Mouse (Mus musculus) neural tube, embryonic 12.5 days (tissue): ENCODE data around the gene Rab3d. TPM values are rescaled to one million over a fixed set of nuclear protein-coding genes. Genes with fewer than 3 reads are reported as not detected.

Experiments used
- ATAC-seq: fragments of 200-750 bp; cut with Nextera tagmentation; 2 replicates; pipeline ENCODE4 v1.8.0; 2017; ENCODE audit warnings: low read depth, mild to moderate bottlenecking, moderate TSS enrichment, moderate library complexity; ENCODE audit not compliant: low FRiP score
- H3K27ac ChIP-seq: fragments of 300-500 bp; sonication (generic); 2 replicates; pipeline ENCODE4 v1.5.1; 2016
- H3K27me3 ChIP-seq: fragments of 300-500 bp; sonication (generic); replicated peaks from 2 replicates; pipeline ENCODE4 v1.6.1; 2016; ENCODE audit warnings: mild to moderate bottlenecking
- H3K36me3 ChIP-seq: fragments of 300-500 bp; sonication (generic); 2 replicates; pipeline ENCODE4 v1.6.1; 2016; ENCODE audit warnings: mild to moderate bottlenecking
- H3K4me1 ChIP-seq: fragments of 300-500 bp; sonication (generic); 2 replicates; pipeline ENCODE4 v1.6.1; 2016
- H3K4me2 ChIP-seq: fragments of 300-500 bp; sonication (generic); replicated peaks from 2 replicates; pipeline ENCODE4 v1.6.1; 2016; ENCODE audit warnings: mild to moderate bottlenecking
- H3K4me3 ChIP-seq: fragments of 300-500 bp; sonication (generic); 2 replicates; pipeline ENCODE4 v1.5.1; 2016
- H3K9ac ChIP-seq: fragments of 300-500 bp; sonication (generic); 2 replicates; pipeline ENCODE4 v1.6.1; 2016; ENCODE audit warnings: mild to moderate bottlenecking
- H3K9me3 ChIP-seq: fragments of 300-500 bp; sonication (generic); 2 replicates; pipeline ENCODE4 v1.6.1; 2016; ENCODE audit warnings: mild to moderate bottlenecking
- WGBS: fragments of 180-500 bp; shearing (Covaris S2); methylation state at CpG from one replicate; pipeline ENCODE4 v1.1.7; 2016; 5-methylcytosine and 5-hydroxymethylcytosine counted together
- polyA plus RNA-seq: library from polyadenylated mRNA; unstranded; fragments of >200 nt; fragmentation: Nextera tagmentation; extraction: Ambion mirVana; gene quantifications from 2 replicates; pipeline ENCODE4 v1.2.1, GENCODE M21; 2016

Gene Rab3d
- 19.3 and 21.3 TPM in 2 replicates for polyA plus RNA-seq

GRCm38 (mm10) chr9:21918035-21918592, at the start of gene Rab3d:
Gene Rab3d (minus strand): TSS chr9:21918192.
- H3K27me3 ChIP-seq: peaks cover 10% of the 10 kb centered on the region
- no peaks in the 10 kb centered on the region for H3K9me3 ChIP-seq
- no peak within 1 kb of the TSS for H3K27ac ChIP-seq
- WGBS: 2% methylated on average over 36 of the region's 36 CpGs
- H3K36me3 ChIP-seq: no peaks in the 10 kb centered on the region
- H3K9ac ChIP-seq: peak within 1 kb of the TSS; percentile 77
- peak within 1 kb of the TSS; percentile 59 for H3K4me3 ChIP-seq
- peak; percentile 94 for ATAC-seq
- peak within 1 kb of the TSS; percentile 97 for H3K4me2 ChIP-seq
- peaks cover 9% of the 10 kb centered on the region for H3K4me1 ChIP-seq

DNA sequence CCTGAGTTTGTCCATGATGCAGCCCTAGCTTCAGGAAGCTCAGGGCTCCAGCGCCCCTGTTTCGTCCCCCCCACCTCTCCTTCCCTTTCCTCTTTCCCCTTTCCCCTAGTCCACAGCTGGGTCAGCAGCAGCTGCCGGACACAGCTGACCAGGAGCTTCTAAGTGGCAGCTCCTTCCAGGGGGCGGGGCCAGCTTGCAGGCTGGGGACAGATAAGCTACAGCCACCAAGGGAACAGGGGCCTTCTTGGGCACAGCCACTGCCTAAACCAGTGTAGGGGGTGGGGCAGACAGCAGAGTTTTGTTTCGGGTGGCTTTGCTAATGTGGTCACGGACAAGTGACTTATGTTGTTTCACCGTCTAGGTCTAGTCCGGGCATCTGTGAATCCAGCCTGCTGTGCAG, 45.4 kb upstream of the Rab3d start, which contains the start of gene Epor:
Gene Epor (minus strand): TSS at position 90 of the 400 bp plus-strand sequence.
- Histone ChIP-seq H3K4me3 (peak within 1 kb of the TSS; percentile 27), H3K9ac (0 out of 2 replicates have a peak within 1 kb of the TSS, but pooled peaks have one; percentile 29), H3K27me3 (peaks cover 47% of the 10 kb centered on the region), H3K4me2 (peak within 1 kb of the TSS; percentile 70), H3K27ac (no peak within 1 kb of the TSS), H3K9me3 (no peaks in the 10 kb centered on the region), H3K4me1 (peaks cover 34% of the 10 kb centered on the region), H3K36me3 (no peaks in the 10 kb centered on the region)
- ATAC-seq: 0 out of 2 replicates have a peak, but pooled peaks have one; percentile 21
- 16% methylated on average over 8 of the region's 8 CpGs for WGBS

- H3K27me3 ChIP-seq: peaks cover 47% of the 10 kb centered on the region
- no peaks in the 10 kb centered on the region for H3K36me3 ChIP-seq
- peak overlapping the region; percentile 27 for H3K4me3 ChIP-seq
- H3K9me3 ChIP-seq: no peaks in the 10 kb centered on the region
- 2% methylated on average over 34 of the region's 34 CpGs for WGBS
- no peak overlapping the region for H3K27ac ChIP-seq
- H3K9ac ChIP-seq: 0 out of 2 replicates have a peak overlapping the region, but pooled peaks have one; percentile 29
- peaks cover 34% of the 10 kb centered on the region for H3K4me1 ChIP-seq
- peak overlapping the region; percentile 70 for H3K4me2 ChIP-seq
- peak; percentile 45; the same call in 1 of the 2 replicates for ATAC-seq
These were observed 44.5 kb upstream of the Rab3d start for GRCm38 (mm10) chr9:21962416-21963059.

DNA sequence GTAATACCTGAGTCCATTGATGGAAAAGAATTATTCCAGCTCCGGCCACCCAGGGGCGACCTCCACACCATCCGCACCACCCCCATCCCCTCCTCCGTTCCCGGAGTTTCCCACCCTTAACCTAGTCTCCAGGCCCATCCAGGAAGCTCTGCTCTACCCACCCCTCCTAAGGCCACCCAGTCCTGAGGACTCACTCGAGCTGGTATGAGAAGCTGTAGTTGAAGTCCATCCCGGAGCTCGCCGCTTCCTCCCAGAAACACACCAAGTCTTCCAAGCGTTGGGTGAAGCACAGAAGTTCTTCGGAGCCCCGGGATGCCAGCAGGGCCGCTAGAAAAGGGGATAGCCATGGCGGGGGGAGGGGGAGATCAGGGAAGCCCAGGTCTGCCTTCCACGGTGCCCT, 44.0 kb upstream of the Rab3d start:
- peaks cover 47% of the 10 kb centered on the region for H3K27me3 ChIP-seq
- H3K36me3 ChIP-seq: no peaks in the 10 kb centered on the region
- H3K27ac ChIP-seq: no peak overlapping the region
- under 1% methylated on average over 15 of the region's 15 CpGs for WGBS
- ATAC-seq: peak; percentile 41
- H3K4me2 ChIP-seq: peak overlapping the region; percentile 70
- no peaks in the 10 kb centered on the region for H3K9me3 ChIP-seq
- H3K4me1 ChIP-seq: peaks cover 34% of the 10 kb centered on the region
- 0 out of 2 replicates have a peak overlapping the region, but pooled peaks have one; percentile 29 for H3K9ac ChIP-seq
- H3K4me3 ChIP-seq: peak overlapping the region; percentile 27

- H3K4me2 ChIP-seq: peak overlapping the region; percentile 70
- peak overlapping the region; percentile 27; the same call in 1 of the 2 replicates for H3K4me3 ChIP-seq
- no peaks in the 10 kb centered on the region for H3K36me3 ChIP-seq
- H3K9ac ChIP-seq: no peak overlapping the region
- 1% methylated on average over 35 of the region's 35 CpGs for WGBS
- H3K27ac ChIP-seq: no peak overlapping the region
- peaks cover 47% of the 10 kb centered on the region for H3K27me3 ChIP-seq
- no peaks in the 10 kb centered on the region for H3K9me3 ChIP-seq
- peaks cover 37% of the 10 kb centered on the region for H3K4me1 ChIP-seq
- no peak for ATAC-seq
These were observed 43.5 kb upstream of the Rab3d start for GRCm38 (mm10) chr9:21961366-21961980.

GRCm38 (mm10) chr9:21960558-21961208, 42.7 kb upstream of the Rab3d start:
- Histone ChIP-seq H3K4me3 (no peak overlapping the region), H3K27me3 (peaks cover 47% of the 10 kb centered on the region), H3K4me1 (peaks cover 40% of the 10 kb centered on the region), H3K36me3 (no peaks in the 10 kb centered on the region), H3K9me3 (no peaks in the 10 kb centered on the region), H3K9ac (0 out of 2 replicates have a peak overlapping the region, but pooled peaks have one; percentile 29), H3K27ac (no peak overlapping the region), H3K4me2 (peak overlapping the region; percentile 30)
- ATAC-seq: no peak
- 9% methylated on average over 26 of the region's 26 CpGs for WGBS

DNA sequence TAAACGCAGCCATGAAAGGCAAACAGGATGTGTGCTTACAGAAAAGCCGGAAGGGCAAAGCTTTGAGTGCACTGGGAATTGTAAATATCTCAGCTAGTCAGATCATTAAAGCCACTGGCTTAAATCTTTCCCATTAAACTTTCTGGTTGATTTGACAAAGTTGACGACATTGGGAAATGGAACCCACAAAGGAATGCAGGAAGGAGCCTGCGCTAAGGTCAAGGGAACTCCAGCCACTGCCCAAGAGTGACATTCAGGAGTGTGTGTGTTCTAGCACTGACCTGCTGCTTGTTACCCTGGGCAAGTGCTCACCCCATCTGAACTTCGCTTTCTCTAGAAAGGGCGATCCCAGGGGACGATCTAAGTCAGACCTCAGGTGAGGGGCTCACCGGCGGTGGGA, 42.1 kb upstream of the Rab3d start:
- Histone ChIP-seq H3K36me3 (no peaks in the 10 kb centered on the region), H3K4me2 (peak overlapping the region; percentile 30; the same call in 1 of the 2 replicates), H3K4me1 (peaks cover 40% of the 10 kb centered on the region), H3K27ac (no peak overlapping the region), H3K9me3 (no peaks in the 10 kb centered on the region), H3K4me3 (no peak overlapping the region), H3K9ac (no peak overlapping the region), H3K27me3 (peaks cover 47% of the 10 kb centered on the region)
- 52% methylated on average over 9 of the region's 9 CpGs for WGBS
- ATAC-seq: no peak

- Histone ChIP-seq H3K4me2 (no peak overlapping the region), H3K9ac (no peak overlapping the region), H3K36me3 (no peaks in the 10 kb centered on the region), H3K4me3 (no peak overlapping the region), H3K27ac (no peak overlapping the region), H3K4me1 (peaks cover 40% of the 10 kb centered on the region), H3K27me3 (peaks cover 47% of the 10 kb centered on the region), H3K9me3 (no peaks in the 10 kb centered on the region)
- no peak for ATAC-seq
- 89% methylated on average over 7 of the region's 7 CpGs for WGBS
These were observed 41.3 kb upstream of the Rab3d start for GRCm38 (mm10) chr9:21959244-21959643.

DNA sequence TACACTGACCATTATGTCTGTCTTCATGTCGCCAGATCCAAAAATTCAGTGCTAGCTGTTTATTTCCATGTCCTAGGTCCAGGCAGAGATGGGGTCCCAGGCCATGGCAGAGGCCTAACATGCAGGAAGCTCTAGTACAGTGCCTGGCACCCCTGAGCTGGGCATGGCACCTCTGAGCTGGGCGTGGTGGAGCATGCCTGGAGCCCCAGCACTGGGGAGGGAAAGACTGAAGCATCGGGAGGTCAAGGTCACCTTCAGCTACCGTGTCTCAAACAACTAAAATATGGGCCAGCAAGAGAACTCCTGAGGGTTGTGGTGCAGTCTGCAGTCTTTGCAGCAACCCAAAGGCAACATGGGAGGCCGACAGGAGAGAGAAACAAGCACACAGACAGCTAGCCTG, 40.4 kb upstream of the Rab3d start:
- Histone ChIP-seq H3K4me1 (peaks cover 36% of the 10 kb centered on the region), H3K9me3 (no peaks in the 10 kb centered on the region), H3K9ac (no peak overlapping the region), H3K4me2 (no peak overlapping the region), H3K27ac (no peak overlapping the region), H3K36me3 (no peaks in the 10 kb centered on the region), H3K4me3 (no peak overlapping the region), H3K27me3 (peaks cover 45% of the 10 kb centered on the region)
- WGBS: 84% methylated on average over 5 of the region's 5 CpGs
- ATAC-seq: no peak

DNA sequence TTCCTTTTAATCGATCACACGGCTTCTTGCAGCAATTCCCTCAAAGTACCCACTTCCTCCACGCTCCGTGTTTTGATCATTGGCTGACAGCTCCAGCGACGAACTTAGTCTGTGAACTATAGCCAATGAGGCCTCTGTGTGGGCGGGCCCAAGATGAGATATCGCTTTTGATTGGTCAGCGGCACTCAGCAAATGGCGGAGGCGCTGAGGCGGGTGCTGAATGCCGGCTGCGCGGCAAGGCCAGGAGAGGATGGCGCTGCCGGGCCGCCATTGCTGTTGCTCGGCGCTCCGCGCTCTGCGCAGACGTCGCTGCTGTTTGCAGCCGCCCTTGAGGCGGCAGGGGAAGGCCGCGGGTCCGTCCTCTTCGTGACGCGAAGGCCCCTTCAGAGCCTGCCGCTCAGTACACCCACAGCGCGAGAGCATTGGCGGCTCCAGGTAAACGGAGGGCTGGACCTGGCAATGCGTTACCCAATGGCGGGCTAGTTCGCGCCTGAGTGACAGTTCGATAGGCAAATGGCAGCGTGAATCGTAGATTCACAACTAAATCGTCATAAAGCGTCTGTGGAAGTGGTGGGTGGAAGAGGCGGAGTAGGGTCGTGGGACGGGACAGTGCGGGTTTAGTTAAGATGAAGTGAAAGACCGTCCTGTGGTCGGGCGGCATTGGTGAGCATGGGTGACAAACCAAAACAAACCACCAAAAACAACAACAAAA, 37.7 kb upstream of the Rab3d start, which contains the start of gene Swsap1:
Gene Swsap1 (plus strand): TSS at position 186 of the 712 bp plus-strand sequence.
- H3K36me3 ChIP-seq: no peaks in the 10 kb centered on the region
- peak within 1 kb of the TSS; percentile 78 for H3K27ac ChIP-seq
- peaks cover 11% of the 10 kb centered on the region; the same call in 1 of the 2 replicates for H3K4me1 ChIP-seq
- WGBS: under 1% methylated on average over 54 of the region's 54 CpGs
- peak within 1 kb of the TSS; percentile 67 for H3K4me3 ChIP-seq
- peaks cover 19% of the 10 kb centered on the region for H3K27me3 ChIP-seq
- no peaks in the 10 kb centered on the region for H3K9me3 ChIP-seq
- H3K4me2 ChIP-seq: peak within 1 kb of the TSS; percentile 60
- H3K9ac ChIP-seq: peak within 1 kb of the TSS; percentile 78
- ATAC-seq: peak; percentile 98

DNA sequence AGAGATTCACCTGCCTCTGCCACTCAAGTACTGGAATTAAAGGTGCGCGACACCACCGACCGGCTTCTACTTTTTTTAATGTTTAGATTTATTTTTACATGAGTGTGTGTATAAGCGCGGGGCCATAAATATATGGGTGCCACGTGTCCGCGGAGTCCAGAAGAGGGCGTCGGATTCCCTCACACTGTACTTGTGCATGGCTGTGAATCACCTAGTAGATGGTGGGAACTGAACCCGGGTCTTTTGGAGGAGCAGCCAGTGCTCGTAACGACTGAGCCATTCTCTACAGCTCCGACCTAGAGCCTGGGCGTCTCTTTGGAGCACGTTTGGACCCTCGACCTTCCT, 37.2 kb upstream of the Rab3d start:
- H3K27ac ChIP-seq: 0 out of 2 replicates have a peak overlapping the region, but pooled peaks have one; percentile 57
- no peaks in the 10 kb centered on the region for H3K36me3 ChIP-seq
- H3K9ac ChIP-seq: no peak overlapping the region
- ATAC-seq: peak; percentile 69
- no peaks in the 10 kb centered on the region for H3K9me3 ChIP-seq
- peak overlapping the region; percentile 60 for H3K4me2 ChIP-seq
- H3K27me3 ChIP-seq: peaks cover 13% of the 10 kb centered on the region
- peak overlapping the region; percentile 67 for H3K4me3 ChIP-seq
- WGBS: 3% methylated on average over 18 of the region's 18 CpGs
- peaks cover 7% of the 10 kb centered on the region; the same call in 1 of the 2 replicates for H3K4me1 ChIP-seq
